Mouse (Mus musculus): ENCODE results near the gene Hlx.

GRCm38 (mm10) chr1:184729357-184730140, 2.9 kb downstream of the Hlx start:
- no peak for TF ChIP-seq CTCF (IDR thresholded peaks at IDR 0.05; ENCODE audit: control insufficient read depth, insufficient read depth, insufficient read length)
- no peak for TF ChIP-seq MYOG (IDR thresholded peaks at IDR 0.05; ENCODE audit: control insufficient read depth, extremely low read depth, insufficient read length)
- TF ChIP-seq MAX (IDR thresholded peaks at IDR 0.05) = no peak
- no peak for TF ChIP-seq USF1 (IDR thresholded peaks at IDR 0.05; ENCODE audit: low read depth)
- TF ChIP-seq MYOD1 (IDR thresholded peaks at IDR 0.05; ENCODE audit: control insufficient read depth, insufficient read length, low read depth) = no peak
- TF ChIP-seq CEBPB (IDR thresholded peaks at IDR 0.05; ENCODE audit: low read depth) = peak; percentile 15
